Comparison of ENCODE assay signal across 14 mouse cellular contexts in the genomic region with DNA sequence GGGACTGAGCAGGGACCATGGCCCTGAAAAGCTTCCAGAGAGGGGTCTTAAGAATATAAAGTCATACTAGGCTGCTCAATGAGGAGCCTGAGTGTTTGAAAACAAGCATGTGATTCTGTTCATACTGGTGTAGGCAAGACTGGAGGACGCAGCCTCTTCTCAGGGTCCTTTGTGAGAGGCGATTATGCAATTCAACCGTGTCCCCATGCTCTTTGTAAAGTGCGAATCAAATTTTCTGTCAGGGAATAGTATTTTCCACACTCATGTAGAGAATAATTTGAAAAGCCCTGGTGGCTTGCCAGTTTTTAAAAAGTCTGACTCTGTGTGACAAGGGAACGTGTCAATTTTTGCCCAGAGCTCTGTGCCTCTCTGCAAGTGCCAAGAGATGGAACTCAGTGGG.
A peak's percentile ranks its signal among the peaks of the same experiment; 100 is the strongest.
DNase-seq lines count a peak whose midpoint lies in the region; ATAC-seq and TF ChIP-seq lines count a peak whose summit lies in the region.
"Had no signal": no experiment of that assay in that cellular context is flagged by ENCODE, and none has a peak within 500 bp of the region (broad histone marks: within the 10 kb centered on the region; RNA-seq: fewer than 3 reads in every experiment).

No protein-coding gene starts in this region.

- no peak overlapping the region for H3K4me3 ChIP-seq in heart, embryonic 14.5 days (ENCODE audit: control insufficient read depth in 1 of 2, insufficient read depth in 1 of 2, low read depth in 1 of 2, low read length in 2 of 2)
- no peak overlapping the region for H3K4me3 ChIP-seq in heart, adult 2 months
- no peak overlapping the region for H3K4me3 ChIP-seq in embryonic facial prominence, embryonic 11.5 days (ENCODE audit: low read depth, low read length)
- no peak overlapping the region for H3K4me3 ChIP-seq in hindbrain, embryonic 12.5 days
- H3K4me3 ChIP-seq in midbrain, embryonic 15.5 days = no peak overlapping the region
- H3K4me3 ChIP-seq: liver, embryonic 15.5 days had no signal

- H3K4me2 ChIP-seq in heart, embryonic 14.5 days (ENCODE audit: low read length) = no peak overlapping the region
- H3K4me2 ChIP-seq in embryonic facial prominence, embryonic 11.5 days (ENCODE audit: low read depth, low read length) = no peak overlapping the region
- H3K4me2 ChIP-seq in hindbrain, embryonic 12.5 days (replicated peaks) = no peak overlapping the region
- no peak overlapping the region for H3K4me2 ChIP-seq in midbrain, embryonic 15.5 days
- H3K4me2 ChIP-seq: liver, embryonic 15.5 days had no signal

- no peaks in the 10 kb centered on the region for H3K36me3 ChIP-seq in heart, embryonic 14.5 days (ENCODE audit: control insufficient read depth, insufficient read depth, low read length)
- no peaks in the 10 kb centered on the region for H3K36me3 ChIP-seq in heart, adult 2 months (ENCODE audit: control insufficient read depth, insufficient read depth, low read length)
- no peaks in the 10 kb centered on the region for H3K36me3 ChIP-seq in embryonic facial prominence, embryonic 11.5 days (replicated peaks; ENCODE audit: control insufficient read depth, insufficient read depth, low read depth, low read length)
- H3K36me3 ChIP-seq in hindbrain, embryonic 12.5 days = no peaks in the 10 kb centered on the region
- no peaks in the 10 kb centered on the region for H3K36me3 ChIP-seq in midbrain, embryonic 15.5 days (replicated peaks)
- H3K36me3 ChIP-seq: liver, embryonic 15.5 days had no signal

- no peak for TF ChIP-seq POLR2A in heart, adult 2 months (IDR thresholded peaks at IDR 0.05; ENCODE audit: insufficient read depth, low read depth, low read length)

- TF ChIP-seq CTCF in heart, adult 2 months (IDR thresholded peaks at IDR 0.05) = no peak

- TF ChIP-seq EP300 in heart, adult 2 months (IDR thresholded peaks at IDR 0.05; ENCODE audit: insufficient read depth, low read depth, low read length) = no peak

- H3K4me1 ChIP-seq in heart, embryonic 14.5 days (ENCODE audit: control insufficient read depth in 2 of 2, insufficient read depth in 2 of 2, low read length in 2 of 2) = peaks cover 0 to 4% of the 10 kb centered on the region in 2 experiments; a peak in 3 of 4 replicates
- H3K4me1 ChIP-seq in heart, adult 2 months (ENCODE audit: control insufficient read depth, insufficient read depth, low read length) = no peaks in the 10 kb centered on the region
- no peaks in the 10 kb centered on the region for H3K4me1 ChIP-seq in embryonic facial prominence, embryonic 11.5 days (ENCODE audit: control insufficient read depth, insufficient read depth, low read length)
- H3K4me1 ChIP-seq in hindbrain, embryonic 12.5 days = peaks cover 13% of the 10 kb centered on the region; the same call in 1 of the 2 replicates
- H3K4me1 ChIP-seq in midbrain, embryonic 15.5 days = peaks cover 12% of the 10 kb centered on the region
- H3K4me1 ChIP-seq: liver, embryonic 15.5 days had no signal

- H3K9ac ChIP-seq in heart, embryonic 14.5 days (ENCODE audit: low read length) = no peak overlapping the region
- H3K9ac ChIP-seq in heart, adult 2 months (ENCODE audit: low read depth, low read length) = no peak overlapping the region
- H3K9ac ChIP-seq in embryonic facial prominence, embryonic 11.5 days (replicated peaks; ENCODE audit: low read length) = 0 out of 2 replicates have a peak overlapping the region, but pooled peaks have one; percentile 9
- H3K9ac ChIP-seq in hindbrain, embryonic 12.5 days = no peak overlapping the region
- H3K9ac ChIP-seq in midbrain, embryonic 15.5 days = no peak overlapping the region
- H3K9ac ChIP-seq: liver, embryonic 15.5 days had no signal

- WGBS in heart, embryonic 14.5 days = 85% methylated on average over 5 of the region's 5 CpGs
- 77% methylated on average over 5 of the region's 5 CpGs for WGBS in heart, adult 2 months
- 74% methylated on average over 5 of the region's 5 CpGs for WGBS in embryonic facial prominence, embryonic 11.5 days
- WGBS in hindbrain, embryonic 12.5 days = 41% methylated on average over 5 of the region's 5 CpGs
- 21% methylated on average over 5 of the region's 5 CpGs for WGBS in midbrain, embryonic 15.5 days

- H3K27ac ChIP-seq in heart, embryonic 14.5 days (replicated peaks in 1 of 2; ENCODE audit: control insufficient read depth in 1 of 2, insufficient read depth in 1 of 2, low read depth in 2 of 2, low read length in 2 of 2) = peak overlapping the region; percentile 6 to 34; a peak in 2 of 4 replicates
- H3K27ac ChIP-seq in heart, adult 2 months = no peak overlapping the region
- no peak overlapping the region for H3K27ac ChIP-seq in embryonic facial prominence, embryonic 11.5 days (replicated peaks; ENCODE audit: low read depth, low read length)
- H3K27ac ChIP-seq in hindbrain, embryonic 12.5 days = peak overlapping the region; percentile 17; the same call in 1 of the 2 replicates
- H3K27ac ChIP-seq in midbrain, embryonic 15.5 days = 0 out of 2 replicates have a peak overlapping the region, but pooled peaks have one; percentile 31
- H3K27ac ChIP-seq: liver, embryonic 15.5 days had no signal

- H3K9me3 ChIP-seq in heart, embryonic 14.5 days (ENCODE audit: control insufficient read depth, low read length) = no peaks in the 10 kb centered on the region
- H3K9me3 ChIP-seq in embryonic facial prominence, embryonic 11.5 days (replicated peaks; ENCODE audit: control insufficient read depth, low read length) = no peaks in the 10 kb centered on the region
- no peaks in the 10 kb centered on the region for H3K9me3 ChIP-seq in hindbrain, embryonic 12.5 days (replicated peaks)
- no peaks in the 10 kb centered on the region for H3K9me3 ChIP-seq in midbrain, embryonic 15.5 days
- H3K9me3 ChIP-seq: liver, embryonic 15.5 days had no signal

- DNase-seq in heart, adult 2 months = no peak
- no peak for DNase-seq in embryonic facial prominence, embryonic 11.5 days (ENCODE audit: low spot score)
- no peak for DNase-seq in yolk sac, embryonic 10.5 days (ENCODE audit: low spot score)
- DNase-seq in kidney, adult 9 months = no peak
- no peak for DNase-seq in left cerebral cortex, postnatal 36 days (ENCODE audit: low spot score in 2 of 2)
- DNase-seq: adrenal gland, adult 8-10 months; cerebellum, adult 18-20 months; gastrocnemius, postnatal 36 days; heart, postnatal 4 days; spleen, adult 18-20 months had no signal

- no peaks in the 10 kb centered on the region for H3K27me3 ChIP-seq in heart, embryonic 14.5 days (ENCODE audit: control insufficient read depth, insufficient read depth, low read length)
- H3K27me3 ChIP-seq in heart, adult 2 months (ENCODE audit: control insufficient read depth, insufficient read depth, low read length) = no peaks in the 10 kb centered on the region
- no peaks in the 10 kb centered on the region for H3K27me3 ChIP-seq in embryonic facial prominence, embryonic 11.5 days (ENCODE audit: control insufficient read depth, insufficient read depth, low read length)
- H3K27me3 ChIP-seq in hindbrain, embryonic 12.5 days = no peaks in the 10 kb centered on the region
- 0 out of 2 replicates have a peak, but pooled peaks cover 2% of the 10 kb centered on the region for H3K27me3 ChIP-seq in midbrain, embryonic 15.5 days (replicated peaks)
- H3K27me3 ChIP-seq: liver, embryonic 15.5 days had no signal

- ATAC-seq in heart, embryonic 14.5 days (ENCODE audit: insufficient number of reproducible peaks, insufficient read depth, low FRiP score, low read depth) = no peak
- ATAC-seq in embryonic facial prominence, embryonic 11.5 days (replicated peaks; ENCODE audit: insufficient number of reproducible peaks, low FRiP score, low TSS enrichment, low read depth) = no peak
- ATAC-seq in hindbrain, embryonic 12.5 days (ENCODE audit: low FRiP score) = peak; percentile 58; the same call in 1 of the 2 replicates
- peak; percentile 75 for ATAC-seq in midbrain, embryonic 15.5 days (replicated peaks)

- H3K79me2 ChIP-seq in heart, adult 2 months (replicated peaks; ENCODE audit: control insufficient read depth, insufficient read depth, low read length) = no peaks in the 10 kb centered on the region

- intact Hi-C loops in heart, adult 2 months (cut with DNase I) = no loop called here
- intact Hi-C loops in left cerebral cortex, postnatal 36 days (cut with DNase I) = no loop called here

Comparison
In these comparisons a context has a peak if more than half of its experiments do, and no peak if none do; other contexts are left out.
1. H3K27ac ChIP-seq: peak in heart, embryonic 14.5 days (2 of 2), hindbrain, embryonic 12.5 days (single experiment) and midbrain, embryonic 15.5 days (single experiment); none in heart, adult 2 months (single experiment) and embryonic facial prominence, embryonic 11.5 days (single experiment).
2. ATAC-seq: peak in hindbrain, embryonic 12.5 days (single experiment) and midbrain, embryonic 15.5 days (single experiment); none in heart, embryonic 14.5 days (single experiment) and embryonic facial prominence, embryonic 11.5 days (single experiment).